Mouse (Mus musculus): ENCODE measurements around the gene Ccdc110. TPM values are rescaled to one million over a fixed set of nuclear protein-coding genes. Genes with fewer than 3 reads are reported as not detected.
A peak's percentile ranks its signal among the peaks of the same experiment; 100 is the strongest.

Gene Ccdc110
- total and polyA plus RNA-seq, 2 experiments from 2014 or later: 0.19 TPM; not detected in 1

DNA sequence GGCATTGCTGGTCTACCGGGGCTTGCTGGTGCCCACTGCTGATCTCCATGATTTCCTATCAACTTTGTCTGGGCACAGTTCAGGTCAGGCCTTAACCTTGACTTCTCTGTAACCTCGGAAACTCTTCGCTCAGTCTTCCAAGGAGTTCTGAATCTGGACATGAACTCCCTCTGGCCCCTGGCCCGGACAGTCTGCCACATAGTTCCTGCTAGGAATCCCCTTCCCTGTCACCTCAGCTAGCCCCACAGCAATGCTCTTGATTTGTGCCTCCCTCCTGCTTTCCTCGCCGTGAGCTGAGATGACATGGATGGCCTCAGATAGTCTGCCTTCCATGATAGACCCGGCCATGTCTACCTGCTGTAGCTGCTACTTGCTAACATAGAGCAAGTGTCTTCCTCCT lies 14.0 kb upstream of the Ccdc110 start:
- Histone ChIP-seq H3K27me3 (ENCODE audit: insufficient read depth, low read length) (no peaks in the 10 kb centered on the region), H3K9me3 (ENCODE audit: low read length) (no peaks in the 10 kb centered on the region), H3K4me2 (ENCODE audit: low read depth, low read length) (no peak overlapping the region), H3K9ac (replicated peaks; ENCODE audit: low read length) (no peak overlapping the region), H3K27ac (no peak overlapping the region), H3K4me1 (ENCODE audit: insufficient read depth, low read length) (no peaks in the 10 kb centered on the region), H3K4me3 (ENCODE audit: low read length) (no peak overlapping the region), H3K36me3 (ENCODE audit: insufficient read depth, low read length) (no peaks in the 10 kb centered on the region)
- ATAC-seq (no peak), DNase-seq (ENCODE audit: low spot score) (no peak)
- WGBS: 92% methylated on average over 7 of the region's 7 CpGs
- TF ChIP-seq CTCF (IDR thresholded peaks at IDR 0.05; ENCODE audit: low read depth): no peak

DNA sequence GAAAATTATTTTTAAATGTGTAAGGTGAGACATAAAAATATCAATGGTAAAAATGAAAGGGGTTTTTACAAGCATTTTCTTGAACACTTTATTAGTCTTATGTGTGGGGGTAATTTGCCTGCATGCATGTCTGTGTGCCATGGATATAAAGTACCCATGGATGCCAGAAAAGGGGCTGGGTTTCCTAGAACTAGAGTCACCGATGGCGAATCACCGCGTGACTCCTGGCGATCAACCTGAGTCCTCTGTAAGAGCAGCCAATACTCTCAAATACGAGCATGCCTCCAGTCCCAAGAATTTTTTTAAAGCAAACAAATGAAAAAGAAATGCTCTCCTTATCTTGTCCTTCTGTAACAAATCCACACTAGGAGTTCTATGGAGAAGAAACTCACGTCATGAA lies 12.3 kb upstream of the Ccdc110 start:
- no peak for TF ChIP-seq CTCF (IDR thresholded peaks at IDR 0.05; ENCODE audit: low read depth)
- no peaks in the 10 kb centered on the region for H3K36me3 ChIP-seq (ENCODE audit: insufficient read depth, low read length)
- 95% methylated on average over 7 of the region's 7 CpGs for WGBS

DNA sequence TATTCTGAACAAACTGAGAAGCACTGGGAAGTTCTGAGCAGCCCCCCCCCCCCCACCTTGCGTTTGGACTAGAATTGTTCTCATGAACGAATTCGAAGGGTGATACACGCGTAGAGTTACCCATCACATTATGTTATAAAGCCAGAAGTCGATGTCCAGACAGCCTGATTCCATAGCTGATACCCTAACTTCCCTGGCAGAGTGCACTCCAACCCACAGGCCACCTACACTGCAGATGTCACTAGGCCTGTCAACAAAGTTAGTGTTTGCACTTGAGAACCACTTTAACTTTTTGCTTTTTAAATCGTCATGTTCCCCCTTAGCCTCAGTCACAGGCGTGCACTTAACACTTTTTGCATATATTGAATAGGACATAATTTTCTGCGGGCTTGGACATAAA lies 2.6 kb downstream of the Ccdc110 start:
- Histone ChIP-seq H3K4me3 (ENCODE audit: low read length) (no peak overlapping the region), H3K4me2 (ENCODE audit: low read depth, low read length) (no peak overlapping the region), H3K9ac (replicated peaks; ENCODE audit: low read length) (no peak overlapping the region), H3K9me3 (ENCODE audit: low read length) (no peaks in the 10 kb centered on the region), H3K27me3 (ENCODE audit: insufficient read depth, low read length) (no peaks in the 10 kb centered on the region), H3K36me3 (ENCODE audit: insufficient read depth, low read length) (no peaks in the 10 kb centered on the region), H3K27ac (no peak overlapping the region), H3K4me1 (ENCODE audit: insufficient read depth, low read length) (no peaks in the 10 kb centered on the region)
- 89% methylated on average over 9 of the region's 9 CpGs for WGBS
- DNase-seq (ENCODE audit: low spot score): no peak
- ATAC-seq: no peak
- no peak for TF ChIP-seq CTCF (IDR thresholded peaks at IDR 0.05; ENCODE audit: low read depth)

More for the DNA sequence above, 12.3 kb upstream of the Ccdc110 start:
- Histone ChIP-seq H3K9me3 (ENCODE audit: low read length) (no peaks in the 10 kb centered on the region), H3K27me3 (ENCODE audit: insufficient read depth, low read length) (no peaks in the 10 kb centered on the region), H3K27ac (no peak overlapping the region), H3K4me1 (ENCODE audit: insufficient read depth, low read length) (no peaks in the 10 kb centered on the region), H3K4me2 (ENCODE audit: low read depth, low read length) (no peak overlapping the region), H3K4me3 (ENCODE audit: low read length) (no peak overlapping the region), H3K9ac (replicated peaks; ENCODE audit: low read length) (no peak overlapping the region)
- ATAC-seq (no peak), DNase-seq (ENCODE audit: low spot score) (no peak)

GRCm38 (mm10) chr8:45946283-45946682 lies 11.9 kb downstream of the Ccdc110 start:
- no peak for TF ChIP-seq CTCF (IDR thresholded peaks at IDR 0.05; ENCODE audit: low read depth)
- 86% methylated on average over 4 of the region's 4 CpGs for WGBS

GRCm38 (mm10) chr8:45950622-45951021 lies 16.2 kb downstream of the Ccdc110 start:
- Histone ChIP-seq H3K27me3 (ENCODE audit: insufficient read depth, low read length) (no peaks in the 10 kb centered on the region), H3K4me3 (ENCODE audit: low read length) (no peak overlapping the region), H3K4me1 (ENCODE audit: insufficient read depth, low read length) (no peaks in the 10 kb centered on the region), H3K4me2 (ENCODE audit: low read depth, low read length) (no peak overlapping the region), H3K36me3 (ENCODE audit: insufficient read depth, low read length) (no peaks in the 10 kb centered on the region), H3K9ac (replicated peaks; ENCODE audit: low read length) (no peak overlapping the region), H3K9me3 (ENCODE audit: low read length) (no peaks in the 10 kb centered on the region), H3K27ac (no peak overlapping the region)
- no peak for TF ChIP-seq CTCF (IDR thresholded peaks at IDR 0.05; ENCODE audit: low read depth)
- DNase-seq (ENCODE audit: low spot score) (no peak), ATAC-seq (no peak)
- WGBS: 50% methylated on average over 2 of the region's 2 CpGs

More at GRCm38 (mm10) chr8:45946283-45946682, 11.9 kb downstream of the Ccdc110 start:
- Histone ChIP-seq H3K27ac (no peak overlapping the region), H3K4me3 (ENCODE audit: low read length) (no peak overlapping the region), H3K36me3 (ENCODE audit: insufficient read depth, low read length) (no peaks in the 10 kb centered on the region), H3K9me3 (ENCODE audit: low read length) (no peaks in the 10 kb centered on the region), H3K9ac (replicated peaks; ENCODE audit: low read length) (no peak overlapping the region), H3K27me3 (ENCODE audit: insufficient read depth, low read length) (no peaks in the 10 kb centered on the region), H3K4me1 (ENCODE audit: insufficient read depth, low read length) (no peaks in the 10 kb centered on the region), H3K4me2 (ENCODE audit: low read depth, low read length) (no peak overlapping the region)
- no peak for DNase-seq (ENCODE audit: low spot score)
- no peak for ATAC-seq

DNA sequence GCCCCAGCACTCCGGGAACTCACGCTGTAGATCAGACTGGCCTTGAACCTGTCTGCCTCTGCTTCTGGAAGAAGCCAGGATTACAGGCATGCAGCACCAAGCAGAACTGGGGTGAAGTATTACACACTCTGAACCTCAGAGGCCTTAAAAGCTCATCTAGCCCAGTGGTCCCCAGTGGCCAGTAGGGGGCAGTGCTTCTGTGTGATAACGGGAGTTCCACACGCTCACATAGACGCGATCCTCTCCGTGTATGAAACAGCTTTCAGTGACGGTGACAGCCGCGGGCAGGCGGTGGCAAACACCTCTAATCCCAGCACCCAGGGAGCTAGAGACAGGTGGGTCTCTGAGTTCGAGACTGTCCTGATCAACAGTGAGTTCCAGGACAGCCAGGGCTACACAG lies 36.5 kb downstream of the Ccdc110 start:
- Histone ChIP-seq H3K9me3 (ENCODE audit: low read length) (0 out of 2 replicates have a peak, but pooled peaks cover 3% of the 10 kb centered on the region), H3K4me2 (ENCODE audit: low read depth, low read length) (no peak overlapping the region), H3K4me1 (ENCODE audit: insufficient read depth, low read length) (peaks cover 2% of the 10 kb centered on the region), H3K27ac (no peak overlapping the region), H3K27me3 (ENCODE audit: insufficient read depth, low read length) (no peaks in the 10 kb centered on the region), H3K36me3 (ENCODE audit: insufficient read depth, low read length) (no peaks in the 10 kb centered on the region), H3K4me3 (ENCODE audit: low read length) (no peak overlapping the region), H3K9ac (replicated peaks; ENCODE audit: low read length) (no peak overlapping the region)
- DNase-seq (ENCODE audit: low spot score): no peak
- ATAC-seq: no peak
- 94% methylated on average over 12 of the region's 12 CpGs for WGBS
- TF ChIP-seq CTCF (IDR thresholded peaks at IDR 0.05; ENCODE audit: low read depth): no peak

- ATAC-seq: no peak
- Histone ChIP-seq H3K27ac (no peak overlapping the region), H3K4me3 (ENCODE audit: low read length) (no peak overlapping the region), H3K9ac (replicated peaks; ENCODE audit: low read length) (no peak overlapping the region), H3K9me3 (ENCODE audit: low read length) (0 out of 2 replicates have a peak, but pooled peaks cover 3% of the 10 kb centered on the region), H3K4me1 (ENCODE audit: insufficient read depth, low read length) (peaks cover 7% of the 10 kb centered on the region), H3K36me3 (ENCODE audit: insufficient read depth, low read length) (no peaks in the 10 kb centered on the region), H3K27me3 (ENCODE audit: insufficient read depth, low read length) (no peaks in the 10 kb centered on the region), H3K4me2 (ENCODE audit: low read depth, low read length) (0 out of 2 replicates have a peak overlapping the region, but pooled peaks have one; percentile 75)
- DNase-seq (ENCODE audit: low spot score): no peak
- no peak for TF ChIP-seq CTCF (IDR thresholded peaks at IDR 0.05; ENCODE audit: low read depth)
- 68% methylated on average over 8 of the region's 8 CpGs for WGBS
These were observed 39.6 kb downstream of the Ccdc110 start for GRCm38 (mm10) chr8:45973988-45974505.
